Mouse (Mus musculus) liver, embryonic 14.5 days (tissue): ENCODE measurements around the gene Gm21366. TPM values are rescaled to one million over a fixed set of nuclear protein-coding genes. Genes with fewer than 3 reads are reported as not detected.
"Not testable (repeated sequence)": the region's sequence is repeated elsewhere in the genome, so short reads cannot be mapped to it uniquely, and the experiment has no call there.

ENCODE experiments used
- ATAC-seq: fragments of 200-750 bp; cut with Nextera tagmentation; 2 replicates; pipeline ENCODE4 v1.8.0; 2017; ENCODE audit warnings: moderate number of reproducible peaks, mild to moderate bottlenecking, moderate library complexity; ENCODE audit not compliant: insufficient read depth
- DNase-seq, 3 experiments: peaks; one replicate each; pipeline ENCODE4 v3.0.0-alpha.2; 2012 to 2013; ENCODE audit warnings: low read depth in 3 of 3, low spot score in 3 of 3
- H3K27ac ChIP-seq: fragments of 300-500 bp; sonication (generic); 2 replicates; pipeline ENCODE4 v1.5.1; 2014; ENCODE audit warnings: moderate library complexity, mild to moderate bottlenecking, control low read depth, inconsistent platforms
- H3K27me3 ChIP-seq: fragments of 300-500 bp; sonication (generic); 2 replicates; pipeline ENCODE4 v1.6.1; 2014; ENCODE audit warnings: mild to moderate bottlenecking, low read length, moderate library complexity; ENCODE audit not compliant: control insufficient read depth, insufficient read depth
- H3K36me3 ChIP-seq: fragments of 300-500 bp; sonication (generic); replicated peaks from 2 replicates; pipeline ENCODE4 v1.6.1; 2014; ENCODE audit warnings: low read depth; ENCODE audit not compliant: control insufficient read depth, insufficient read depth
- H3K4me1 ChIP-seq, 2 experiments: fragments of 200-500 bp in 1 of 2; fragments of 300-500 bp in 1 of 2; sonication (generic) in 1 of 2; replicated peaks; 2 replicates each; pipeline ENCODE4 v1.6.1; 2012 to 2014; ENCODE audit warnings: antibody characterized with exemption in 1 of 2, inconsistent platforms in 1 of 2, low read length in 1 of 2; ENCODE audit not compliant: control insufficient read depth in 2 of 2, insufficient read depth in 2 of 2
- H3K4me2 ChIP-seq: fragments of 300-500 bp; sonication (generic); 2 replicates; pipeline ENCODE4 v1.6.1; 2014; ENCODE audit warnings: low read depth, mild to moderate bottlenecking, control low read depth, moderate library complexity
- H3K4me3 ChIP-seq, 2 experiments: fragments of 200-500 bp in 1 of 2; fragments of 300-500 bp in 1 of 2; sonication (generic) in 1 of 2; 2 replicates each; pipeline ENCODE4 v1.5.1; 2012 to 2014; ENCODE audit warnings: low read depth in 2 of 2, low read length in 2 of 2, mild to moderate bottlenecking in 2 of 2, control low read depth in 1 of 2, inconsistent platforms in 1 of 2, moderate library complexity in 1 of 2; ENCODE audit not compliant: insufficient read depth in 1 of 2
- H3K9ac ChIP-seq: fragments of 300-500 bp; sonication (generic); replicated peaks from 2 replicates; pipeline ENCODE4 v1.6.1; 2014; ENCODE audit warnings: mild to moderate bottlenecking, control low read depth, moderate library complexity
- H3K9me3 ChIP-seq: fragments of 300-500 bp; sonication (generic); 2 replicates; pipeline ENCODE4 v1.6.1; 2016; ENCODE audit warnings: low read length, mixed read lengths; ENCODE audit not compliant: control insufficient read depth
- WGBS: fragments of 180-500 bp; shearing (Covaris S2); extraction: QIAGEN DNeasy Blood & Tissue Kit; methylation state at CpG from one replicate; pipeline ENCODE4 v1.1.7; 2014; ENCODE audit not compliant: insufficient replicate concordance; 5-methylcytosine and 5-hydroxymethylcytosine counted together
- polyA plus RNA-seq, 2 experiments: library from polyadenylated mRNA; depleted of rRNA in 1 of 2; stranded (reverse) in 1 of 2; unstranded in 1 of 2; fragments of >200 nt; fragmentation: Nextera tagmentation in 1 of 2; extraction: Ambion mirVana in 1 of 2; gene quantifications; 2 replicates each; pipeline versions ENCODE4 v1.2.1 to v1.2.3; 2012 to 2014

Gene Gm21366
- not detected in 2 replicates for polyA plus RNA-seq (2012; rRNA removed)
- not detected in 2 replicates for polyA plus RNA-seq (2014; fragmentation: Nextera tagmentation; extraction: Ambion mirVana)

DNA sequence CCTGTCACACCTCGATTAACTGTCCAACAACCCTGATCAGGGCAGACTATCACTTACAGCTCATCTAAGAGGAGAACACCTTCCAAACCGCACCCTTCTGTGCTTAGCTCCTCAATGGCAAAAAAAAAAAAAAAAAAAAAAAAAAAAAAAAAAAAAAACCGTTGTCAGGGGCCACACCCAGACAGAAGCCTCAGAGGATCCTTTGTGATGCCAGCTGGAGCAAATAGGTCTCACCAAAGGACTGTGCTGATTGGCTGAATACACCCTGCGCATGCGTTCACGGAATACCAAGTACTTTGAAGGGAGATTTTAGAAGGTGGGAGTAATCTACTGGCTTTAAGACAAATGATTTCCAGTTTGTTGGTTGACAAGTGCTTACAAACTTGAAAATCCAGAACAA, at the start of gene Gm21366:
Gene Gm21366, minus strand, starts transcription at position 101 of the 400 bp plus-strand sequence.
- H3K4me3 ChIP-seq, H3K9ac ChIP-seq, H3K36me3 ChIP-seq, H3K9me3 ChIP-seq, H3K4me2 ChIP-seq, H3K27me3 ChIP-seq, DNase-seq, ATAC-seq, H3K27ac ChIP-seq, H3K4me1 ChIP-seq: not testable (repeated sequence)
- WGBS = no CpG with 5 or more reads among the region's 6 CpGs
